Comparison of ENCODE assay signal across 22 mouse cellular contexts in the genomic region with DNA sequence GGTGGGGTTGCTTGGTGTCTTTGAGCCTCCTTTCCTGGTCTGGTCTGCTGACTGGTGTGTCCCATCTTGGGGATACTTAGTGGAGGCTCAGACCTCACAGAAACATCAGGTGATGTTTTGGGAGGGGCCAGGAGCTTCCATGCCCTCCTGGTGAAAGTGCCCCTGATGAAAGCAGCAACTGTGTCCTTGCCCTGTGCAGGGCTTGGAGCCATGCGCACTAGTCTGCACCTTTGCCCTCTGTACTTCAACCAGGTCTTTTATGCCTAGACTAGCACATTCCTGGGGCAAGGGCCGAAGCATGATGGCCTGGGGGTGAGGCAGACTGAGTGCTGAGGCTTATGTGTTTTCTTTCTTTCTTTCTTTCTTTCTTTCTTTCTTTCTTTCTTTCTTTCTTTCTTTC. TPM values are rescaled to one million over a fixed set of nuclear protein-coding genes. Genes with fewer than 3 reads are reported as not detected.
DNase-seq lines count a peak whose midpoint lies in the region; ATAC-seq and TF ChIP-seq lines count a peak whose summit lies in the region.
"Had no signal": no experiment of that assay in that cellular context is flagged by ENCODE, and none has a peak within 500 bp of the region (broad histone marks: within the 10 kb centered on the region; RNA-seq: fewer than 3 reads in every experiment).

No protein-coding gene starts in this region.

- WGBS in liver, adult 2 months = 12% methylated on average over 2 of the region's 2 CpGs
- WGBS in kidney, embryonic 15.5 days = 60% methylated on average over 2 of the region's 2 CpGs
- 75% methylated on average over 2 of the region's 2 CpGs for WGBS in liver, embryonic 12.5 days (ENCODE audit: insufficient replicate concordance)

- H3K27ac ChIP-seq in liver, adult 2 months (replicated peaks; ENCODE audit: insufficient read depth, low read depth, low read length) = peak overlapping the region; percentile 89
- peak overlapping the region; percentile 64; the same call in 1 of the 2 replicates for H3K27ac ChIP-seq in kidney, embryonic 15.5 days
- H3K27ac ChIP-seq in liver, embryonic 12.5 days = no peak overlapping the region; the same call in 1 of the 2 replicates
- H3K27ac ChIP-seq: lung, embryonic 15.5 days; midbrain, embryonic 12.5 days; neural tube, embryonic 15.5 days had no signal

- TF ChIP-seq CTCF in liver, adult 2 months (IDR thresholded peaks at IDR 0.05; ENCODE audit: low read depth, low read length) = no peak

- H3K27me3 ChIP-seq in liver, adult 2 months (ENCODE audit: control insufficient read depth, insufficient read depth, low read length) = no peaks in the 10 kb centered on the region
- no peaks in the 10 kb centered on the region for H3K27me3 ChIP-seq in kidney, embryonic 15.5 days
- no peaks in the 10 kb centered on the region for H3K27me3 ChIP-seq in liver, embryonic 12.5 days (replicated peaks)
- H3K27me3 ChIP-seq: lung, embryonic 15.5 days; midbrain, embryonic 12.5 days; neural tube, embryonic 15.5 days had no signal

- H3K79me2 ChIP-seq in liver, adult 2 months (ENCODE audit: control insufficient read depth, insufficient read depth, low read length) = no peaks in the 10 kb centered on the region

- TF ChIP-seq POLR2A in liver, adult 2 months (IDR thresholded peaks at IDR 0.05; ENCODE audit: extremely low read depth, insufficient read depth, low read length) = 0 out of 2 replicates have a peak, but pooled peaks have one; percentile 8

- DNase-seq in liver, adult 2 months (ENCODE audit: extremely low read depth, low read depth, low spot score) = peak; percentile 97
- no peak for DNase-seq in liver
- DNase-seq in heart, adult 18-20 months = no peak
- DNase-seq in ovary, postnatal 10 days (ENCODE audit: low spot score) = no peak
- DNase-seq in heart, adult 9 months (ENCODE audit: low spot score in 2 of 2) = no peak
- DNase-seq: adrenal gland, postnatal 10 days; cerebellum, adult 11-12 months; cerebellum, postnatal 36 days; gastrocnemius, postnatal 36 days had no signal

- H3K4me1 ChIP-seq in liver, adult 2 months (ENCODE audit: control insufficient read depth, insufficient read depth, low read length) = peaks cover 11% of the 10 kb centered on the region
- peaks cover 10% of the 10 kb centered on the region for H3K4me1 ChIP-seq in kidney, embryonic 15.5 days
- peaks cover 21% of the 10 kb centered on the region for H3K4me1 ChIP-seq in liver, embryonic 12.5 days

- H3K36me3 ChIP-seq in liver, adult 2 months (ENCODE audit: control insufficient read depth, insufficient read depth, low read length) = no peaks in the 10 kb centered on the region
- H3K36me3 ChIP-seq in kidney, embryonic 15.5 days = no peaks in the 10 kb centered on the region
- no peaks in the 10 kb centered on the region for H3K36me3 ChIP-seq in liver, embryonic 12.5 days
- H3K36me3 ChIP-seq: lung, embryonic 15.5 days; midbrain, embryonic 12.5 days; neural tube, embryonic 15.5 days had no signal

- no peaks in the 10 kb centered on the region for H3K9me3 ChIP-seq in kidney, embryonic 15.5 days (replicated peaks)
- H3K9me3 ChIP-seq in liver, embryonic 12.5 days (replicated peaks) = no peaks in the 10 kb centered on the region
- H3K9me3 ChIP-seq: lung, embryonic 15.5 days; midbrain, embryonic 12.5 days; neural tube, embryonic 15.5 days had no signal

- ATAC-seq in kidney, embryonic 15.5 days (replicated peaks; ENCODE audit: low FRiP score) = peak; percentile 61; the same call in 1 of the 2 replicates
- peak; percentile 64 for ATAC-seq in liver, embryonic 12.5 days
- ATAC-seq in granulocyte monocyte progenitor cell, adult 5-6 weeks (replicated peaks; ENCODE audit: poor library complexity, severe bottlenecking) = no peak
- ATAC-seq: inflammation-experienced regulatory T-cells, adult 6 months had no signal

- H3K4me3 ChIP-seq in liver, adult 2 months (ENCODE audit: insufficient read depth, low read depth, low read length) = no peak overlapping the region
- H3K4me3 ChIP-seq in kidney, embryonic 15.5 days (replicated peaks) = no peak overlapping the region
- H3K4me3 ChIP-seq in liver, embryonic 12.5 days = no peak overlapping the region
- H3K4me3 ChIP-seq: lung, embryonic 15.5 days; midbrain, embryonic 12.5 days; myocyte; neural tube, embryonic 15.5 days had no signal

- H3K9ac ChIP-seq in liver, adult 2 months (ENCODE audit: low read depth, low read length) = no peak overlapping the region
- no peak overlapping the region for H3K9ac ChIP-seq in kidney, embryonic 15.5 days
- H3K9ac ChIP-seq in liver, embryonic 12.5 days = no peak overlapping the region
- H3K9ac ChIP-seq: lung, embryonic 15.5 days; midbrain, embryonic 12.5 days; neural tube, embryonic 15.5 days had no signal

- no peak overlapping the region for H3K4me2 ChIP-seq in kidney, embryonic 15.5 days
- no peak overlapping the region for H3K4me2 ChIP-seq in liver, embryonic 12.5 days
- H3K4me2 ChIP-seq: lung, embryonic 15.5 days; midbrain, embryonic 12.5 days; neural tube, embryonic 15.5 days had no signal

RNA-seq across cellular contexts. Expression of a gene that starts 5.4 kb away (rescaled TPM):
- 39.1 and 42.6 TPM in 2 replicates for total RNA-seq in liver, adult 2 months (2014; rRNA removed)
- polyA plus RNA-seq in liver, adult 2 months (2012; rRNA removed) = 91.3 and 117 TPM in 2 replicates
- 65.5 and 75.3 TPM in 2 replicates for polyA plus RNA-seq in kidney, embryonic 15.5 days (2015; fragmentation: Nextera tagmentation; extraction: Ambion mirVana)
- polyA plus RNA-seq in liver, embryonic 12.5 days (2016; fragmentation: Nextera tagmentation; extraction: Ambion mirVana) = 19.6 and 24.2 TPM in 2 replicates
- 10 to 100 TPM; 40.5 to 41.1 TPM for total RNA-seq in heart, adult 18-20 months (2021)
- total RNA-seq in granulocyte monocyte progenitor cell, adult 5-6 weeks (2014; fragmentation: Nextera tagmentation) = 8.5 and 31.0 TPM in 2 replicates
- 6.5 and 6.9 TPM in 2 replicates for total RNA-seq in granulocyte monocyte progenitor cell, adult 5-6 weeks (2017)

RNA-seq across cellular contexts. Expression of a gene that starts 7.4 kb away (rescaled TPM):
- total RNA-seq in liver, adult 2 months (2014; rRNA removed) = 30.8 and 35.4 TPM in 2 replicates
- 35.4 and 51.8 TPM in 2 replicates for polyA plus RNA-seq in liver, adult 2 months (2012; rRNA removed)
- polyA plus RNA-seq in kidney, embryonic 15.5 days (2015; fragmentation: Nextera tagmentation; extraction: Ambion mirVana) = 291 and 295 TPM in 2 replicates
- polyA plus RNA-seq in liver, embryonic 12.5 days (2016; fragmentation: Nextera tagmentation; extraction: Ambion mirVana) = 266 and 269 TPM in 2 replicates
- total RNA-seq in heart, adult 18-20 months (2021) = 10 to 100 TPM; 66.7 to 73.1 TPM
- 187 and 226 TPM in 2 replicates for total RNA-seq in granulocyte monocyte progenitor cell, adult 5-6 weeks (2014; fragmentation: Nextera tagmentation)
- 247 and 312 TPM in 2 replicates for total RNA-seq in granulocyte monocyte progenitor cell, adult 5-6 weeks (2017)

RNA-seq across cellular contexts. Expression of a gene that starts 33.1 kb away (rescaled TPM):
- total RNA-seq in liver, adult 2 months (2014; rRNA removed) = 26.6 and 36.6 TPM in 2 replicates
- polyA plus RNA-seq in liver, adult 2 months (2012; rRNA removed) = 111 and 120 TPM in 2 replicates
- 59.9 and 68.1 TPM in 2 replicates for polyA plus RNA-seq in kidney, embryonic 15.5 days (2015; fragmentation: Nextera tagmentation; extraction: Ambion mirVana)
- 59.5 and 66.8 TPM in 2 replicates for polyA plus RNA-seq in liver, embryonic 12.5 days (2016; fragmentation: Nextera tagmentation; extraction: Ambion mirVana)
- total RNA-seq in heart, adult 18-20 months (2021) = 100 to 1,000 TPM; 129 to 138 TPM
- 7.7 and 12.3 TPM in 2 replicates for total RNA-seq in granulocyte monocyte progenitor cell, adult 5-6 weeks (2014; fragmentation: Nextera tagmentation)
- total RNA-seq in granulocyte monocyte progenitor cell, adult 5-6 weeks (2017) = 24.6 and 27.0 TPM in 2 replicates

RNA-seq across cellular contexts. Expression of a gene that starts 33.3 kb away (rescaled TPM):
- 5.8 and 12.6 TPM in 2 replicates for total RNA-seq in liver, adult 2 months (2014; rRNA removed)
- polyA plus RNA-seq in liver, adult 2 months (2012; rRNA removed) = 23.8 and 27.7 TPM in 2 replicates
- 0.46 and 0.77 TPM in 2 replicates for polyA plus RNA-seq in kidney, embryonic 15.5 days (2015; fragmentation: Nextera tagmentation; extraction: Ambion mirVana)
- polyA plus RNA-seq in liver, embryonic 12.5 days (2016; fragmentation: Nextera tagmentation; extraction: Ambion mirVana) = 4.4 and 4.9 TPM in 2 replicates
- 1 to 10 TPM; 1.4 to 2.0 TPM for total RNA-seq in heart, adult 18-20 months (2021)
- not detected in 2 replicates for total RNA-seq in granulocyte monocyte progenitor cell, adult 5-6 weeks (2014; fragmentation: Nextera tagmentation)
- total RNA-seq in granulocyte monocyte progenitor cell, adult 5-6 weeks (2017) = 0.67 TPM in 1 of 2 replicates, not detected in the other
- total RNA-seq: left cerebral cortex, adult 8-10 months had no signal
- polyA plus RNA-seq: embryonic facial prominence, embryonic 11.5 days; hindbrain, embryonic 11.5 days; inflammation-experienced regulatory T-cells, adult 6 months; midbrain, embryonic 12.5 days had no signal

RNA-seq across cellular contexts. Expression of a gene that starts 37.7 kb away (rescaled TPM):
- total RNA-seq in liver, adult 2 months (2014; rRNA removed) = not detected in 2 replicates
- polyA plus RNA-seq in liver, adult 2 months (2012; rRNA removed) = not detected in 2 replicates
- polyA plus RNA-seq in kidney, embryonic 15.5 days (2015; fragmentation: Nextera tagmentation; extraction: Ambion mirVana) = 0.03 and 0.09 TPM in 2 replicates
- polyA plus RNA-seq in liver, embryonic 12.5 days (2016; fragmentation: Nextera tagmentation; extraction: Ambion mirVana) = not detected in 2 replicates
- total RNA-seq in heart, adult 18-20 months (2021) = under 1 TPM in 1 of 2 experiments, not detected in 1; 0.05 TPM
- not detected in 2 replicates for total RNA-seq in granulocyte monocyte progenitor cell, adult 5-6 weeks (2014; fragmentation: Nextera tagmentation)
- not detected in 2 replicates for total RNA-seq in granulocyte monocyte progenitor cell, adult 5-6 weeks (2017)
- polyA plus RNA-seq: embryonic facial prominence, embryonic 11.5 days; heart, embryonic 14.5 days; inflammation-experienced regulatory T-cells, adult 6 months; limb, embryonic 11.5 days had no signal
